Mouse (Mus musculus) thymus, adult 2 months (tissue): Measurements from ENCODE around the gene Lce3b. TPM values are rescaled to one million over a fixed set of nuclear protein-coding genes. Genes with fewer than 3 reads are reported as not detected.

Experiments used
- DNase-seq: peaks from one replicate; pipeline ENCODE4 v3.0.0; 2021
- H3K27ac ChIP-seq: fragments of 200-500 bp; 2 replicates; pipeline ENCODE4 v1.5.1; 2012; ENCODE audit warnings: low read length, control low read depth; ENCODE audit not compliant: control insufficient read depth, insufficient read depth
- H3K27me3 ChIP-seq: fragments of 200-500 bp; 2 replicates; pipeline ENCODE4 v1.6.1; 2012; ENCODE audit warnings: mild to moderate bottlenecking, low read length, moderate library complexity, mixed read lengths; ENCODE audit not compliant: control insufficient read depth, insufficient read depth
- H3K36me3 ChIP-seq: fragments of 200-500 bp; 2 replicates; pipeline ENCODE4 v1.6.1; 2012; ENCODE audit warnings: mild to moderate bottlenecking, low read length, moderate library complexity; ENCODE audit not compliant: control insufficient read depth, insufficient read depth
- H3K4me1 ChIP-seq: fragments of 200-500 bp; replicated peaks from 2 replicates; pipeline ENCODE4 v1.6.1; 2012; ENCODE audit warnings: low read length; ENCODE audit not compliant: control insufficient read depth, insufficient read depth
- H3K4me3 ChIP-seq: fragments of 200-500 bp; 2 replicates; pipeline ENCODE4 v1.5.1; 2012; ENCODE audit warnings: mild to moderate bottlenecking, low read length, control low read depth, moderate library complexity; ENCODE audit not compliant: control insufficient read depth, insufficient read depth
- CTCF ChIP-seq: fragments of 200-500 bp; IDR thresholded peaks from 2 replicates; pipeline ENCODE4 v1.5.1; 2012; ENCODE audit warnings: mild to moderate bottlenecking, control low read depth, low read length, moderate library complexity, borderline replicate concordance; ENCODE audit not compliant: control insufficient read depth, poor library complexity, insufficient read depth; ENCODE audit errors: extremely low read depth
- POLR2A ChIP-seq: fragments of 200-500 bp; IDR thresholded peaks from 2 replicates; pipeline ENCODE4 v1.6.1; 2012; ENCODE audit warnings: mild to moderate bottlenecking, low read length, control low read depth, moderate library complexity; ENCODE audit not compliant: control insufficient read depth, poor library complexity, insufficient read depth; ENCODE audit errors: extremely low read depth
- WGBS: fragments of 180-500 bp; shearing (Covaris S2); methylation state at CpG from one replicate; pipeline ENCODE4 v1.1.7; 2018; 5-methylcytosine and 5-hydroxymethylcytosine counted together
- polyA plus RNA-seq: library from polyadenylated mRNA; depleted of rRNA; stranded (reverse); fragments of >200 nt; gene quantifications from 2 replicates; pipeline ENCODE4 v1.2.3, GENCODE M21; 2012; rRNA removed

Lce3b gene
- polyA plus RNA-seq = 0.88 and 1.8 TPM in 2 replicates

GRCm38 (mm10) chr3:92932679-92933078 is at the start of gene Lce3b:
Gene Lce3b, plus strand, starts transcription at chr3:92932979.
- Histone ChIP-seq H3K27ac (no peak within 1 kb of the TSS), H3K27me3 (no peaks in the 10 kb centered on the region), H3K4me3 (no peak within 1 kb of the TSS), H3K4me1 (no peaks in the 10 kb centered on the region), H3K36me3 (no peaks in the 10 kb centered on the region)
- 56% methylated on average over 2 of the region's 2 CpGs for WGBS
- TF ChIP-seq CTCF = no peak
- no peak for TF ChIP-seq POLR2A
- DNase-seq = no peak

- Histone ChIP-seq H3K27me3 (no peaks in the 10 kb centered on the region), H3K27ac (no peak overlapping the region), H3K36me3 (no peaks in the 10 kb centered on the region), H3K4me3 (no peak overlapping the region), H3K4me1 (no peaks in the 10 kb centered on the region)
- 63% methylated on average over 3 of the region's 3 CpGs for WGBS
- no peak for DNase-seq
- TF ChIP-seq CTCF (no peak), POLR2A (no peak)
Measured at GRCm38 (mm10) chr3:92894063-92894462, 38.7 kb upstream of the Lce3b start.

GRCm38 (mm10) chr3:92894489-92894888 is 38.3 kb upstream of the Lce3b start:
- no peak for TF ChIP-seq POLR2A
- TF ChIP-seq CTCF = no peak
- Histone ChIP-seq H3K36me3 (no peaks in the 10 kb centered on the region), H3K4me1 (no peaks in the 10 kb centered on the region), H3K27me3 (no peaks in the 10 kb centered on the region), H3K4me3 (no peak overlapping the region), H3K27ac (no peak overlapping the region)
- WGBS = 58% methylated on average over 1 of the region's 1 CpGs
- no peak for DNase-seq

- WGBS = 22% methylated on average over 3 of the region's 3 CpGs
- no peaks in the 10 kb centered on the region for H3K27me3 ChIP-seq
- DNase-seq = no peak
- TF ChIP-seq POLR2A = no peak
- TF ChIP-seq CTCF = no peak
- H3K27ac ChIP-seq = no peak overlapping the region
- H3K4me1 ChIP-seq = no peaks in the 10 kb centered on the region
- no peak overlapping the region for H3K4me3 ChIP-seq
- no peaks in the 10 kb centered on the region for H3K36me3 ChIP-seq
Measured at GRCm38 (mm10) chr3:92902992-92903391, 29.8 kb upstream of the Lce3b start.

- Histone ChIP-seq H3K27me3 (no peaks in the 10 kb centered on the region), H3K27ac (no peak overlapping the region), H3K36me3 (no peaks in the 10 kb centered on the region), H3K4me1 (no peaks in the 10 kb centered on the region), H3K4me3 (no peak overlapping the region)
- no peak for DNase-seq
- 30% methylated on average over 4 of the region's 4 CpGs for WGBS
- TF ChIP-seq CTCF = no peak
- no peak for TF ChIP-seq POLR2A
Measured at GRCm38 (mm10) chr3:92903640-92904039, 29.1 kb upstream of the Lce3b start.

GRCm38 (mm10) chr3:92905182-92905581 is 27.6 kb upstream of the Lce3b start:
- Histone ChIP-seq H3K27me3 (no peaks in the 10 kb centered on the region), H3K36me3 (no peaks in the 10 kb centered on the region), H3K27ac (no peak overlapping the region), H3K4me3 (no peak overlapping the region), H3K4me1 (no peaks in the 10 kb centered on the region)
- 60% methylated on average over 3 of the region's 3 CpGs for WGBS
- no peak for DNase-seq
- TF ChIP-seq CTCF = no peak
- TF ChIP-seq POLR2A = no peak

GRCm38 (mm10) chr3:92907571-92907970 is 25.2 kb upstream of the Lce3b start:
- no peak overlapping the region for H3K4me3 ChIP-seq
- no peak overlapping the region for H3K27ac ChIP-seq
- H3K4me1 ChIP-seq = no peaks in the 10 kb centered on the region
- TF ChIP-seq POLR2A = no peak
- TF ChIP-seq CTCF = no peak
- H3K36me3 ChIP-seq = no peaks in the 10 kb centered on the region
- 34% methylated on average over 4 of the region's 4 CpGs for WGBS
- H3K27me3 ChIP-seq = no peaks in the 10 kb centered on the region
- DNase-seq = no peak
